Mouse (Mus musculus): ENCODE data around the gene Ppp3ca.

Gene Ppp3ca

GRCm38 (mm10) chr3:136670110-136670359, at the start of gene Ppp3ca:
Gene Ppp3ca, plus strand, starts transcription at chr3:136670124.
- no peak for DNase-seq (ENCODE audit: low read depth, low spot score)

DNA sequence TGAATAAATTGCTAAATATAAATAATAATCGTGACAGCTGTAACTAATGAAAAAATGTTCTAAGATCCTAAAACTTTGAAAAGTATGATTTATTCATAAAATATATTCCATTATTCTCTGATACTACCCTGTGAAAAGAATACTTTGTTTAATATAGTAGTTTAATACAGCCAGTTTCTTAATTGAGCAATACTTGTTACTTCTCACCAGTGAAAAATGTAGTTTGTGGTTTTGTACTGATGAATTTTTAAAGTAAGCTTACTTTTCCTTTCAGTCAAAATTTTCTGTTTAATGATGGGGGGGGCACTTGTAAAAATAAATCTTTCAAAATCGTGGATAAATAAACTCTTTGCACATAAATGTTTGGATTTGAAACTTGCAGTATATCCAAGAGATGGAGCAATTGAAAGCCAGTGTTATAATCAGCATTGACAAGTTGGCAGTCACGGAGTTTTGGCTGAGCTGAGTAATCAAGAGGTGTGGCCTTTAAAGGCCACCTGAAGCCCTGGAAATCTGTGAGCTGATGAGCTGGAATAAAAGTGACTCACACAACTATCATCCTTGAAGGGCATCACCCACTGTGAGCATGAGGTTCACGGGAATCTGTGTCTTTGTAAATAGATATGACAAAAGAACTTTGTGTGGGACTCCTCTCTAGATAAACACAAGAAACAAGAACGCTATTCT, 29.2 kb upstream of the Ppp3ca start:
- DNase-seq (ENCODE audit: low read depth, low spot score): no peak

GRCm38 (mm10) chr3:136650966-136651365, 19.0 kb upstream of the Ppp3ca start:
- no peak for DNase-seq (ENCODE audit: low read depth, low spot score)

GRCm38 (mm10) chr3:136651496-136651895, 18.4 kb upstream of the Ppp3ca start:
- peak; percentile 21 for DNase-seq (ENCODE audit: low read depth, low spot score)

DNA sequence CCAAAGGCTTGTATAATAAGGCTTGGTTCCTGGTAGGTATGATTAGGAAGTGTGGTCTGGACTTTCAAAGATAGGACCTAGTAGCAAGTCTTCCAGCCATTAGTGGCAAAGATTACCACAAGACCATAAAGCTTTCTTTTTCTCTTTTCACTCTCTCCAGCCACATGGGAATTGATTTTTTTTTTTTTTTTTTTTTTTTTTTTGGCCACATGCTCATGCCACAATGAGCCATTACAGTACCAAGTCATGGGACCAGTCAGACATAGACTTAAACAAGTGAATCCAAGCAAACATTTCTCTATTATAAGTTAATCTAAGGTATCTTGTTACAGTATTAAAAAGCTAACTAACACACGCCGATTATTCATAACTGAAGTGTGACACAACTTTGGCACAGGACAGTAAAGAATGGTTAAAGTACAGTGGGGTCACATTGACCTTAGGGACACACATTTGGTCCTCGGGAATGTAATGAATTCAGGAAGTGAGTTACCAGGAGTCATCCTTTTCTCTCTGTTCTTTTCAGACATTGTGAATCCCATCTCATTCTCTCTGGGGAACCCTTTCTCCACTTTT, 13.4 kb upstream of the Ppp3ca start:
- no peak for DNase-seq (ENCODE audit: low read depth, low spot score)

DNA sequence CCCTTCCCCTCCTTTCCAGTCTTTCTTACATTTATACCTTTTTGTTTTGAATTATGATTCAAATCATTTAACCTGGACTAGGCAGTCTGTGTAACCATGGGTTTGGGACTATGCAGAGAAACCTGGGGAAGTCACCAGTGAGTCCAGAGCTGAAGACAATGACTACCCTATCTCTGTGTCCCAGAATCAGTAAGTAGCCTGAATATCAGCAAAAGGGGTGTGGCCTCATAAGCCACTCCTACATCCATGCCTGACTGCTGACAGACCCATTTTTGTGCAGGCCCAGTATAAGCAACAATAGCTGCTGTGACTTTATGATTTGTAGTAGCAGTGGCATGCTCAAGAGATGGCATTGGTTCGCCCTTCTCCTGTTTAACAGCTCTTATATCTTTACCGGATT, 11.2 kb upstream of the Ppp3ca start:
- DNase-seq (ENCODE audit: low read depth, low spot score): no peak

GRCm38 (mm10) chr3:136665119-136665518, 4.8 kb upstream of the Ppp3ca start:
- peak; percentile 84 for DNase-seq (ENCODE audit: low read depth, low spot score)

GRCm38 (mm10) chr3:136668072-136668471, 1.9 kb upstream of the Ppp3ca start:
- DNase-seq (ENCODE audit: low read depth, low spot score): no peak

- DNase-seq (ENCODE audit: low read depth, low spot score): peak; percentile 96
Measured at GRCm38 (mm10) chr3:136669231-136670109, 454 bp upstream of the Ppp3ca start.

DNA sequence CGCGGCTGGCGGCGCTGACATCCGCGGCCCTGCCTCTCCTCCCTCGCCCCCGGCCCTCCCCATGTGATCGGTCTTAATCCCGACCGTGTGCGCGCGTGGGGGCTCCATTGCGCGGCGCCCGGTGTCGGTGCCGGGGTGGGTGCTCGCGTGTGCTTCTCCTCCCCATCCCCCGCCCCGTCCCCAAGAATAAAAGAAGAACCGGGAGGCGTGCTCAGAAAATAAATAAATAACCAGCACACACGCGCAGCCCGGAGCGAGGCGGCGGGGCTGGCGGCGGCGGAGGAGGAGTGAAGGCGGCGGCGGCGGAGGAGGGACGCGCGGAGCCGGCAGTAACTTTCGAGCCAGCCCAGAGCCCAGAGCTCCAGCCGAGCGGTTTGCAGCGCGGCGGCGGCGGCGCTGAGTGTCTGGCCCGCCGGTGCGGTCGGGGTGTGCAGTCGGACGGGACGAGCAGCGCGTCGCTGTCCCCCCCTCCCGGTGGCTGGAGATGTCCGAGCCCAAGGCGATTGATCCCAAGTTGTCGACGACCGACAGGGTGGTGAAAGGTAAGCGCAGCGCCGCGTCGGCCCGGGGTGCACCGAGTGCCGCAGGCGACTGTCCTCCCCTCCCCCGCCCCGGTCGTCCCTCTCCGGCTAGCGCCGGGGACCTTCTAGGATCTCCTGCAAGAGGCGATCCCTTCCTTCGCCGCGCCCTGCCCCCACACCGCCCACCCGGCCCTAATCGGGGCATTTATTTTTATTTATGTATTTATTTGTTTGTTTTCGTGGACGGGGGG, 622 bp downstream of the Ppp3ca start:
- peak; percentile 45 for DNase-seq (ENCODE audit: low read depth, low spot score)

DNA sequence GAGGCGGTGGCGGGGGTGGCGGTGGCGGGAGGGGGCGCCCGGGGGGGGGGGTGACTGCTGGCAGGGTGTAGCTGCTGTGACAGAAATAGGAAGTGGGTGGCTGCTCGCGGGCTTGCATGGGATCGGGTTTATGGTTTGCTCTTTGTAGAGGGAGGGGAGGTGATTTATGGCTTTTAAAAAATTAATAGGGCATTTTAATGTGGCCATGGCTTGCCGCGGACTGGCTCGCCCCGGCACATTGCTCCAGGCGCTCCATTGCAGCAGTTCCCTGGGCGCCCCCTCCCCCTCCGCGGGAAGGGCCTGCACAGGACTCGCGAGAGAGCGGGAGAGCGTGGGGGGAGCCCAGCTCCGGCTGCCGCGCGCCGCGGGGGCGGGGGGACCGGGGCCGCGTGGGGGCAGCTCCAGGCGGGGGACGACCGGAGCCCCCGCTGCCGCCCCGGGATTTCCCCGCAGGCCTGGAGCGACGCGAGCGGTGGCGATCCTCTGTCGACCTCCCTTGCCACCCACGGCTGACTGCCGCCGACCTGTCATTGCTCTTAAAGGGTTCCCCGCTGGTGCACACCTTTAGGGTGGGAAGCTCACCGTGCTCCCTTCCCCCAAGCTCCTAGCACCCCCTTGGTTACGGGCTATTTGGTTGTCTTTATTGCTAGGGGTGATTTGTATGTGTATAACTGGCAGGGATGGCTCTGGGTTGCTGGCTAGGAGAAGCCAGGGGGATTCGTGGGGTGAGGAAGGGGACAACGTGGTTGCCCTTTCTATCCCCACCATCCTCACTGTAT, 1.4 kb downstream of the Ppp3ca start:
- DNase-seq (ENCODE audit: low read depth, low spot score): peak; percentile 61

DNA sequence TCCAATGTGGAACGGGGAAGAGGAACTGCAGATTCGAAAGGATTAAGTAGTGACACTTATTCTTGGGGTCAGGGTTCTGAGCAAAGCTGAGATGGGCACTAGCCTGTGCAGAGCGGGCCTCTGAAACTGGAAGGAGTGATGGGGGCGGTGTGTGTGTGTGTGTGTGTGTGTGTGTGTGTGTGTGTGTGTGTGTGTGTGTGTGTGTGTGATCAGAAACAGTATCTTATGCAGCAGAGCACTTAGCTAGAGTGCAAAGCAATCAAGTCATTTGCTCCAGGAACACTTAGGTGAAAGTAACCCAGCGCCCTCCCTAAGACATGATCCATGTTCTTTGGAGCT, 2.0 kb downstream of the Ppp3ca start:
- no peak for DNase-seq (ENCODE audit: low read depth, low spot score)

- no peak for DNase-seq (ENCODE audit: low read depth, low spot score)
Measured at GRCm38 (mm10) chr3:136672870-136673269, 2.9 kb downstream of the Ppp3ca start.

- no peak for DNase-seq (ENCODE audit: low read depth, low spot score)
Measured at GRCm38 (mm10) chr3:136673363-136673762, 3.4 kb downstream of the Ppp3ca start.

DNA sequence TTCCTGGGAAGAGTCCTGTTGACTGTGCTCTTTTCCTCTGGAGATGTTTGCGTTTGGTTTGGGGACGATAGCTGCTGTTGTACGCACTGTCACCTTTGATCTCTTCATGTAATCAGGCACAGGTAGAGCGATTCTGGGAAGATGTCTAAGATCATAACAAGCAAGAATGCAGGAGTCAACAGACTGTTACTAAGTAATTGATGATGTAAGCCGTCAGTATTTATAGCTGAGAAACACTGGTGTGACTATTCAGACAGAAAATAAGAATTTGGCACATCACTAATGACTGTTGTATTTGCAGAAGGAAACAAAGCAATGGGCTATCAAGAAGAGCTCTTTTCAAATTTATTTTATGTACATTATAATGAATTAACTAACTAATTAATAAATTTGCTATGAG, 4.6 kb downstream of the Ppp3ca start:
- DNase-seq (ENCODE audit: low read depth, low spot score): no peak

DNA sequence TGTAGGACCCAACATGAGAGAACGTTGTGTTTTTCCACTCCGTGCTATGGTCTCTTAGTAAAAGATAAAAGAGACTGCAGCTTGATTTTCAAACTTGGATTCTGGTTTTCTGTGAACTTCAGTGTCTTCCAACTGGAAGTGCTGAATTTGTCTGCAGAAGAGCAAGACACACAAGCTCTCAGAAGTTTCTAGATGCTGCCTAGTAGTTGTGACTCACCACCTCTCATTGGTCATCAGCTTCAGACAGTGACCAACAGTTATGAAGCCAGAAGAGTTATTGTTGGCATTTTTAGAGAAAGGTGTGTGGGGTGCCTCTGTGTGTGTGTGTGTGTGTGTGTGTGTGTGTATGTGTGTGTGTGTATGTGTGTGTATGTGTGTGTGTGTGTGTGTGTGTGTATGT, 7.1 kb downstream of the Ppp3ca start:
- no peak for DNase-seq (ENCODE audit: low read depth, low spot score)

DNA sequence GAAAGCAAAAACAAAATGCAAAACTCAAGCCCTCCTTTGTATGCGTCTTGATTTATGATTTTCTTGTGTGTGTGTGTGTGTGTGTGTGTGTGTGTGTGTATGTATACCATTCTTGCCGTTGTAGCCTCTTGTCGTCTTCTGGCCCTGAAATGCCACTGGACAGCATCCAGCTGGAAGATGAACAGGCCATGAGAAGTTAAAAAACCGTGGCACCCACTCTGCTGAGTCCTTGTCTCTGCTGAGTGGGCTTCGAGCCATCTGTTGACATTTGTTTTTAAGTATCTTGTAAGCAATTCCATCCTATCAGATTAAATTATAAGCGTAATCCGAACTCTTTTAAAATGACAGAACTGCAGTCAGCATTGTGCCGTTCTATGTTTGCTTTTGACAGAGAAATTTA, 8.5 kb downstream of the Ppp3ca start:
- no peak for DNase-seq (ENCODE audit: low read depth, low spot score)

GRCm38 (mm10) chr3:136679903-136680491, 10.1 kb downstream of the Ppp3ca start:
- DNase-seq (ENCODE audit: low read depth, low spot score): no peak

DNA sequence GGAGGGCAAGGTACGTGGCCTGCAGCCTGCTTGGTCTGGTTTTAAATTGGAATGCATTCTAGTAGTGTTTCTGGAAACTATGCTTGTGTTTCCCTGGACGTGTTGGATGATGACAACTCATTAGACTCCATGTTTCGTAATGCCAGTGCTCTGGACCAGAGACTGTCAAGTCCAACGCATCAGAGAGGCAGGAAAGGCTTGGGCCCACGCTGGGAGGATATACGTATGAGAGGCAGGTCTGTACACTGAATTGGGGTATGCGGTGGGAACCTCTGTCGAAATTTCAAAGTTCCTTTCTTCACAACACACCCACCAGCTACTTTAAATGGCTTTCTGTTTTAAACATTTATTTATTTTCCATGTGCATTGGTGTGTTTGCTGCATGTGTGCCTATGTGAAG, 12.3 kb downstream of the Ppp3ca start:
- DNase-seq (ENCODE audit: low read depth, low spot score): no peak

GRCm38 (mm10) chr3:136684191-136684958, 14.5 kb downstream of the Ppp3ca start:
- peak; percentile 9 for DNase-seq (ENCODE audit: low read depth, low spot score)
